Comparison of ENCODE assay signal across 7 mouse cellular contexts in genomic region chr13:51844661-51845060, GRCm38 (mm10). TPM values are rescaled to one million over a fixed set of nuclear protein-coding genes. Genes with fewer than 3 reads are reported as not detected.
A peak's percentile ranks its signal among the peaks of the same experiment; 100 is the strongest.
DNase-seq lines count a peak whose midpoint lies in the region; ATAC-seq and TF ChIP-seq lines count a peak whose summit lies in the region.

No protein-coding gene starts in this region.

- TF ChIP-seq CTCF in left cerebral cortex, adult 2 months (IDR thresholded peaks at IDR 0.05), result peak; percentile 85

- H3K4me2 ChIP-seq in heart, embryonic 13.5 days, result peak overlapping the region; percentile 93

- DNase-seq in CD8-positive naive resting alpha-beta T cell, adult 2 months (ENCODE audit: low read depth in 2 of 2, low spot score in 2 of 2), result peak; percentile 61 to 72
- DNase-seq in R1 (ENCODE audit: low read depth, low spot score), result peak; percentile 54
- DNase-seq in cerebellum, postnatal 4 days (ENCODE audit: low spot score in 2 of 2), result peak; percentile 71 to 88
- DNase-seq in left cerebral cortex, adult 2 months (ENCODE audit: extremely low spot score in 1 of 2, low spot score in 2 of 2), result peak; percentile 64 to 71
- DNase-seq in mesoderm, embryonic 11.5 days (ENCODE audit: low read depth, low spot score), result peak; percentile 75
- peak; percentile 63 to 80 for DNase-seq in spleen, postnatal 14 days (ENCODE audit: low spot score in 2 of 2)

- H3K4me3 ChIP-seq in heart, embryonic 13.5 days, result peak overlapping the region; percentile 75; the same call in 1 of the 2 replicates
- no peak overlapping the region for H3K4me3 ChIP-seq in left cerebral cortex, adult 2 months

- H3K9ac ChIP-seq in heart, embryonic 13.5 days, result peak overlapping the region; percentile 84

- no peaks in the 10 kb centered on the region for H3K9me3 ChIP-seq in heart, embryonic 13.5 days

- H3K27me3 ChIP-seq in heart, embryonic 13.5 days (replicated peaks), result peaks cover 21% of the 10 kb centered on the region

- H3K4me1 ChIP-seq in heart, embryonic 13.5 days, result peaks cover 47% of the 10 kb centered on the region

- intact Hi-C loops in left cerebral cortex, adult 2 months (cut with DNase I), result loop anchor here (1.0 to 5.0 kb wide), 3 partner anchors 233 to 783 kb away; no protein-coding TSS in a partner anchor

- no peak overlapping the region for H3K27ac ChIP-seq in heart, embryonic 13.5 days (replicated peaks)
- no peak overlapping the region for H3K27ac ChIP-seq in left cerebral cortex, adult 2 months

- ATAC-seq in heart, embryonic 13.5 days (ENCODE audit: extremely low read depth, insufficient number of reproducible peaks, low FRiP score, low TSS enrichment), result no peak

- 0 out of 2 replicates have a peak, but pooled peaks cover 2% of the 10 kb centered on the region for H3K36me3 ChIP-seq in heart, embryonic 13.5 days

- WGBS in heart, embryonic 13.5 days, result 13% methylated on average over 10 of the region's 10 CpGs

RNA-seq across cellular contexts. Expression of gene Gadd45g, which starts 1.8 kb away (rescaled TPM):
- polyA plus RNA-seq in heart, embryonic 13.5 days (2015; fragmentation: Nextera tagmentation; extraction: Ambion mirVana), result 51.2 and 51.8 TPM in 2 replicates
- total RNA-seq in left cerebral cortex, adult 2 months (2021), result 10 to 100 TPM; 16.7 to 29.3 TPM

RNA-seq across cellular contexts. Expression of gene Sema4d, which starts 51.1 kb away (rescaled TPM):
- 13.0 and 13.9 TPM in 2 replicates for polyA plus RNA-seq in heart, embryonic 13.5 days (2015; fragmentation: Nextera tagmentation; extraction: Ambion mirVana)
- 10 to 100 TPM; 69.0 to 83.6 TPM for total RNA-seq in left cerebral cortex, adult 2 months (2021)
